Mouse (Mus musculus): ENCODE data around the gene Ncoa4. TPM values are rescaled to one million over a fixed set of nuclear protein-coding genes. Genes with fewer than 3 reads are reported as not detected.
"Not testable (repeated sequence)": the region's sequence is repeated elsewhere in the genome, so short reads cannot be mapped to it uniquely, and the experiment has no call there.

Gene Ncoa4
- polyA plus RNA-seq, 1 experiment: 56.5 TPM

DNA sequence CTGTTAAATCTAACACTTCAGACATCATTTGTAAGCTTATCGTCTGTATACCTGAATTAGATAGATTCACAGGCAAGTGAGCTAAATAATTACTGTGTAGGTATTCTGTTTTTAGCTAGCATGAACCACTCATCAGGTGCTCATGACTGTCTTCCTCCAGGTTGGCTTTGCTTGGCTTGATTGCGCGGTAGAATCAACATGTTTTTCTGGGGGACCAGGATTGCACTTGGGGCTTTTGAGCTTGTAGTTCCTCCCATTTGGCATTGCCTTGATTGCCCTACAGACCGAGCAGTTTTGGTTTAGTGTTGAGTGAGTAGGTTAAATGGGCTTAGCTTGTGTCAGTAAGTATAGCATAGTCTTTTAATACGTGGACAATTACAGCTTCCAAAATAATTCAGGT is 2.6 kb downstream of the Ncoa4 start:
- no peak for DNase-seq (ENCODE audit: low read depth)
- TF ChIP-seq POLR2A (IDR thresholded peaks at IDR 0.05; ENCODE audit: borderline replicate concordance, extremely low read depth, insufficient read depth, insufficient read length, poor library complexity, severe bottlenecking) (no peak), CTCF (IDR thresholded peaks at IDR 0.05; ENCODE audit: borderline replicate concordance, extremely low read depth, insufficient read depth, insufficient read length) (no peak)

DNA sequence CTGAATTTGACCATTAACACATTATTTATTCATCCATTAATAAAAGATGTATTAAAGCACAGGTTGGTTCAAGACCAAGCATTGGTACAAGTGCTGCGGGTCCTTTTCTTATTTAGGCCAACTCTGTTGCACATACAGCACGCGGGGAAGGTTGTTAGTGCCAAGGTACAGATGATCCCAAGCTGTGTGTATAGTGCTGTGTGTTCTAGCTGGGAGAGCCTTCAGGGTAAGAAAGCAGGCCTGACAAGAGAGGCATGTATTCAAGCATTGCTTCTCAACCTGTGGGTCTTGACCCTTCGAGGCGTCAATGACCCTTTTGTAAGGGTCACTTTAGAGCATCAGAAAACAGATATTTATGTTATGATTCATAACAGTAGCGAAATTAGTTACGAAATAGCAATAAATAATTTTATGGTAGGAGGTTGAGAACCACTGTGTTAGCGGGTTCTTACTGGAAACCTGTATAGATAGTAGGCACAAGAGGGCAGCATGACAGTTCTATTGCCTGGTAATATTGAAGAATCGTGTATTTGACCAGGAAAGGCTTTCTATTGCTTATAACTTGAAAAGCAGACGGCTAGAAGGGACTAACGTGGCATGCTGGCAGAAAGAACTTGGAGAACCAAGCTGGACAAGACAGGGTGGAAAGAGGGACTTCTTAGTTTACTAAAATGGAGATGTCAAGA is 3.7 kb downstream of the Ncoa4 start:
- no peak for DNase-seq (ENCODE audit: low read depth)
- TF ChIP-seq POLR2A (IDR thresholded peaks at IDR 0.05; ENCODE audit: borderline replicate concordance, extremely low read depth, insufficient read depth, insufficient read length, poor library complexity, severe bottlenecking) (no peak), CTCF (IDR thresholded peaks at IDR 0.05; ENCODE audit: borderline replicate concordance, extremely low read depth, insufficient read depth, insufficient read length) (no peak)

- no peak for DNase-seq (ENCODE audit: low read depth)
- TF ChIP-seq POLR2A (IDR thresholded peaks at IDR 0.05; ENCODE audit: borderline replicate concordance, extremely low read depth, insufficient read depth, insufficient read length, poor library complexity, severe bottlenecking) (no peak), CTCF (IDR thresholded peaks at IDR 0.05; ENCODE audit: borderline replicate concordance, extremely low read depth, insufficient read depth, insufficient read length) (no peak)
Observed at GRCm38 (mm10) chr14:32164173-32165051, 4.7 kb downstream of the Ncoa4 start.

- TF ChIP-seq CTCF (IDR thresholded peaks at IDR 0.05; ENCODE audit: borderline replicate concordance, extremely low read depth, insufficient read depth, insufficient read length) (no peak), POLR2A (IDR thresholded peaks at IDR 0.05; ENCODE audit: borderline replicate concordance, extremely low read depth, insufficient read depth, insufficient read length, poor library complexity, severe bottlenecking) (no peak)
- peak; percentile 67 for DNase-seq (ENCODE audit: low read depth)
Observed at GRCm38 (mm10) chr14:32165278-32166061, 5.8 kb downstream of the Ncoa4 start.

GRCm38 (mm10) chr14:32166062-32166441 is 6.4 kb downstream of the Ncoa4 start:
- DNase-seq (ENCODE audit: low read depth): no peak
- TF ChIP-seq POLR2A (IDR thresholded peaks at IDR 0.05; ENCODE audit: borderline replicate concordance, extremely low read depth, insufficient read depth, insufficient read length, poor library complexity, severe bottlenecking) (no peak), CTCF (IDR thresholded peaks at IDR 0.05; ENCODE audit: borderline replicate concordance, extremely low read depth, insufficient read depth, insufficient read length) (no peak)

- no peak for DNase-seq (ENCODE audit: low read depth)
- TF ChIP-seq CTCF (IDR thresholded peaks at IDR 0.05; ENCODE audit: borderline replicate concordance, extremely low read depth, insufficient read depth, insufficient read length) (no peak), POLR2A (IDR thresholded peaks at IDR 0.05; ENCODE audit: borderline replicate concordance, extremely low read depth, insufficient read depth, insufficient read length, poor library complexity, severe bottlenecking) (no peak)
Observed at GRCm38 (mm10) chr14:32166840-32167239, 7.2 kb downstream of the Ncoa4 start.

- DNase-seq (ENCODE audit: low read depth): no peak
- TF ChIP-seq CTCF (IDR thresholded peaks at IDR 0.05; ENCODE audit: borderline replicate concordance, extremely low read depth, insufficient read depth, insufficient read length): no peak
- TF ChIP-seq POLR2A (IDR thresholded peaks at IDR 0.05; ENCODE audit: borderline replicate concordance, extremely low read depth, insufficient read depth, insufficient read length, poor library complexity, severe bottlenecking): no peak
Observed at GRCm38 (mm10) chr14:32167326-32167725, 7.7 kb downstream of the Ncoa4 start.

- DNase-seq (ENCODE audit: low read depth): peak; percentile 7
- TF ChIP-seq POLR2A (IDR thresholded peaks at IDR 0.05; ENCODE audit: borderline replicate concordance, extremely low read depth, insufficient read depth, insufficient read length, poor library complexity, severe bottlenecking) (no peak), CTCF (IDR thresholded peaks at IDR 0.05; ENCODE audit: borderline replicate concordance, extremely low read depth, insufficient read depth, insufficient read length) (no peak)
Observed at GRCm38 (mm10) chr14:32168653-32169231, 9.1 kb downstream of the Ncoa4 start.

GRCm38 (mm10) chr14:32170137-32170536 is 10.5 kb downstream of the Ncoa4 start:
- TF ChIP-seq POLR2A (IDR thresholded peaks at IDR 0.05; ENCODE audit: borderline replicate concordance, extremely low read depth, insufficient read depth, insufficient read length, poor library complexity, severe bottlenecking) (no peak), CTCF (IDR thresholded peaks at IDR 0.05; ENCODE audit: borderline replicate concordance, extremely low read depth, insufficient read depth, insufficient read length) (no peak)

DNA sequence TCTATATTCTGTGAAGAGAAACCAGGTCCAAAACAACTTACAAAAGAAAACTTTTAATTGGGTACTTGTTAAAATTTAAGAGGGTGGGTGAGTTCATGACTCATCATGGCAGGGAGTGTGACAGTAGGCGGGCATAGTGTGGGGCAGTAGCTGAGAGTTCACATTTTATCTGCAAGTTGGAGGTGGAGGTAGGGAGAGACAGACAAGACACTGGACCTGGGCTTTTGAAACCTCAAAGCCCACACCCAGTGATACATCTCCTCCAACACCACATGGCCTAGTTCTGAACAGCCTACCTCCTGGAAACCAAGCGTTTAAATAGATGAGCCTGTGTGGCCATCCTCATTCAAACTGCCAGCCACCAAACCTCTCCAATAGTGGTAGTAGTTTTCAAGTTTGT is 15.6 kb downstream of the Ncoa4 start:
- TF ChIP-seq CTCF (IDR thresholded peaks at IDR 0.05; ENCODE audit: borderline replicate concordance, extremely low read depth, insufficient read depth, insufficient read length): no peak
- no peak for TF ChIP-seq POLR2A (IDR thresholded peaks at IDR 0.05; ENCODE audit: borderline replicate concordance, extremely low read depth, insufficient read depth, insufficient read length, poor library complexity, severe bottlenecking)
- DNase-seq (ENCODE audit: low read depth): no peak

More at GRCm38 (mm10) chr14:32170137-32170536, 10.5 kb downstream of the Ncoa4 start:
- no peak for DNase-seq (ENCODE audit: low read depth)

DNA sequence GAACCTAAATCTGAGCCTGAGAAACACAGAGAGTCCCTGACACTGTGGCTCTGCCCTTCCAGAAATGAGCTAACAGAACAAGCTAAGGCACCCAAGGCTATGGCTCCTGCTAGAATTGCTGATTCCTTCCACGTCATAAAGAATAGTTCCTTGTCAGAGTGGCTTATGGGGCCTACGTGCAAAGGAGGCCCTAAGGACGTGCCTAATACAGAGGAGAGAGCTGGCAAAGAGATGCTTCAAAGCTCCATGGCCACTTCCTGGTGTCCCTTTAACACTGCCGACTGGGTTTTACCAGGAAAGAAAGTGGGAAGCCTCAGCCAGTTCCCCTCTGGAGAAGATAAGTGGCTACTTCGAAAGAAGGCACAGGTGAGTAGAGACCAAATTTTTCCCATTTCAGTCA is 16.9 kb downstream of the Ncoa4 start:
- not testable (repeated sequence) for DNase-seq (ENCODE audit: low read depth)
